25 mouse cellular contexts compared by ENCODE assay signal in genomic region chr13:93744118-93744517, GRCm38 (mm10). TPM values are rescaled to one million over a fixed set of nuclear protein-coding genes. Genes with fewer than 3 reads are reported as not detected.
DNase-seq lines count a peak whose midpoint lies in the region; ATAC-seq and TF ChIP-seq lines count a peak whose summit lies in the region.
"Had no signal": no experiment of that assay in that cellular context is flagged by ENCODE, and none has a peak within 500 bp of the region (broad histone marks: within the 10 kb centered on the region; RNA-seq: fewer than 3 reads in every experiment).

No protein-coding gene starts in this region.

- no peak for TF ChIP-seq POLR2A in cerebellum, adult 2 months (IDR thresholded peaks at IDR 0.05; ENCODE audit: borderline replicate concordance, insufficient read depth, low read length)

- H3K36me3 ChIP-seq in midbrain, embryonic 11.5 days (ENCODE audit: control insufficient read depth, insufficient read depth, low read length): no peaks in the 10 kb centered on the region
- H3K36me3 ChIP-seq in midbrain, embryonic 10.5 days: no peaks in the 10 kb centered on the region
- H3K36me3 ChIP-seq in hindbrain, embryonic 14.5 days (replicated peaks; ENCODE audit: control insufficient read depth, insufficient read depth): no peaks in the 10 kb centered on the region
- H3K36me3 ChIP-seq in midbrain, embryonic 14.5 days (ENCODE audit: control insufficient read depth, insufficient read depth, low read length): no peaks in the 10 kb centered on the region
- H3K36me3 ChIP-seq: embryonic facial prominence, embryonic 12.5 days; limb, embryonic 13.5 days; liver, embryonic 13.5 days; neural tube, embryonic 13.5 days had no signal

- no peak overlapping the region for H3K4me3 ChIP-seq in midbrain, embryonic 11.5 days (ENCODE audit: low read depth, low read length)
- H3K4me3 ChIP-seq in midbrain, embryonic 10.5 days: no peak overlapping the region
- H3K4me3 ChIP-seq in hindbrain, embryonic 14.5 days (replicated peaks; ENCODE audit: low read length): no peak overlapping the region
- H3K4me3 ChIP-seq in midbrain, embryonic 14.5 days (replicated peaks; ENCODE audit: low read depth, low read length): no peak overlapping the region
- no peak overlapping the region for H3K4me3 ChIP-seq in cerebellum, adult 2 months (replicated peaks; ENCODE audit: insufficient read depth, low read depth, low read length)
- H3K4me3 ChIP-seq: embryonic facial prominence, embryonic 12.5 days; gastrocnemius, adult 2 months; layer of hippocampus, adult 2 months; limb, embryonic 13.5 days; liver, embryonic 13.5 days; myocyte; neural tube, embryonic 13.5 days had no signal

- WGBS in midbrain, embryonic 11.5 days: 25% methylated on average over 8 of the region's 8 CpGs
- 42% methylated on average over 8 of the region's 8 CpGs for WGBS in midbrain, embryonic 10.5 days
- WGBS in hindbrain, embryonic 14.5 days: 19% methylated on average over 8 of the region's 8 CpGs
- 8% methylated on average over 8 of the region's 8 CpGs for WGBS in midbrain, embryonic 14.5 days
- WGBS in cerebellum, adult 2 months: 53% methylated on average over 8 of the region's 8 CpGs

- no peaks in the 10 kb centered on the region for H3K9me3 ChIP-seq in midbrain, embryonic 11.5 days (ENCODE audit: control insufficient read depth, low read length)
- H3K9me3 ChIP-seq in midbrain, embryonic 10.5 days (replicated peaks): no peaks in the 10 kb centered on the region
- no peaks in the 10 kb centered on the region for H3K9me3 ChIP-seq in hindbrain, embryonic 14.5 days (ENCODE audit: control insufficient read depth, low read length)
- H3K9me3 ChIP-seq in midbrain, embryonic 14.5 days (ENCODE audit: control insufficient read depth, low read length): no peaks in the 10 kb centered on the region
- H3K9me3 ChIP-seq: embryonic facial prominence, embryonic 12.5 days; limb, embryonic 13.5 days; liver, embryonic 13.5 days; neural tube, embryonic 13.5 days had no signal

- H3K4me1 ChIP-seq in midbrain, embryonic 11.5 days (ENCODE audit: control insufficient read depth, insufficient read depth, low read length): no peaks in the 10 kb centered on the region
- peaks cover 8% of the 10 kb centered on the region; the same call in 1 of the 2 replicates for H3K4me1 ChIP-seq in midbrain, embryonic 10.5 days
- no peaks in the 10 kb centered on the region for H3K4me1 ChIP-seq in hindbrain, embryonic 14.5 days (replicated peaks; ENCODE audit: control insufficient read depth, insufficient read depth, low read length)
- H3K4me1 ChIP-seq in midbrain, embryonic 14.5 days (ENCODE audit: control insufficient read depth, insufficient read depth, low read length): peaks cover 9% of the 10 kb centered on the region
- no peaks in the 10 kb centered on the region for H3K4me1 ChIP-seq in cerebellum, adult 2 months (ENCODE audit: control insufficient read depth, insufficient read depth, low read length)
- H3K4me1 ChIP-seq: limb, embryonic 13.5 days; liver, embryonic 13.5 days; neural tube, embryonic 13.5 days had no signal

- H3K27me3 ChIP-seq in midbrain, embryonic 11.5 days (ENCODE audit: control insufficient read depth, insufficient read depth, low read length): no peaks in the 10 kb centered on the region
- no peaks in the 10 kb centered on the region for H3K27me3 ChIP-seq in midbrain, embryonic 10.5 days (ENCODE audit: low read depth, poor library complexity, severe bottlenecking)
- no peaks in the 10 kb centered on the region for H3K27me3 ChIP-seq in hindbrain, embryonic 14.5 days (ENCODE audit: control insufficient read depth, insufficient read depth, low read length)
- H3K27me3 ChIP-seq in midbrain, embryonic 14.5 days (ENCODE audit: control insufficient read depth, insufficient read depth, low read length): no peaks in the 10 kb centered on the region
- no peaks in the 10 kb centered on the region for H3K27me3 ChIP-seq in cerebellum, adult 2 months (ENCODE audit: control insufficient read depth, insufficient read depth, low read length)
- H3K27me3 ChIP-seq: embryonic facial prominence, embryonic 12.5 days; limb, embryonic 13.5 days; liver, embryonic 13.5 days; neural tube, embryonic 13.5 days had no signal

- no peak overlapping the region for H3K9ac ChIP-seq in midbrain, embryonic 11.5 days (ENCODE audit: low read length)
- no peak overlapping the region for H3K9ac ChIP-seq in hindbrain, embryonic 14.5 days
- H3K9ac ChIP-seq in midbrain, embryonic 14.5 days (replicated peaks; ENCODE audit: low read length): no peak overlapping the region
- H3K9ac ChIP-seq: embryonic facial prominence, embryonic 12.5 days; limb, embryonic 13.5 days; liver, embryonic 13.5 days; neural tube, embryonic 13.5 days had no signal

- peak; percentile 85 for DNase-seq in midbrain, embryonic 11.5 days (ENCODE audit: low spot score, missing footprints)
- no peak for DNase-seq in midbrain, embryonic 10.5 days (ENCODE audit: low spot score)
- peak; percentile 46 for DNase-seq in hindbrain, embryonic 14.5 days (ENCODE audit: low spot score)
- peak; percentile 65 for DNase-seq in midbrain, embryonic 14.5 days
- DNase-seq in kidney, adult 8-10 months: no peak
- no peak for DNase-seq in adrenal gland, adult (ENCODE audit: inconsistent age in 2 of 2, low spot score in 1 of 2)
- DNase-seq in cerebellum, adult 2 months: no peak
- DNase-seq: adrenal gland, postnatal 10 days; cerebellum, adult 8-10 months; cerebellum, postnatal 36 days; gastrocnemius, adult 2 months; kidney, adult 2 months; kidney, postnatal 14 days; layer of hippocampus, postnatal 36 days; liver, embryonic 13.5 days; lung, adult 2 months; lung, postnatal 14 days; thymus, adult 18-20 months; thymus, postnatal 4 days had no signal

- H3K4me2 ChIP-seq in midbrain, embryonic 11.5 days: no peak overlapping the region
- no peak overlapping the region for H3K4me2 ChIP-seq in hindbrain, embryonic 14.5 days (replicated peaks)
- H3K4me2 ChIP-seq in midbrain, embryonic 14.5 days (ENCODE audit: low read length): no peak overlapping the region
- H3K4me2 ChIP-seq: embryonic facial prominence, embryonic 12.5 days; limb, embryonic 13.5 days; liver, embryonic 13.5 days; neural tube, embryonic 13.5 days had no signal

- ATAC-seq in midbrain, embryonic 11.5 days (ENCODE audit: low FRiP score): 0 out of 2 replicates have a peak, but pooled peaks have one; percentile 62
- ATAC-seq in hindbrain, embryonic 14.5 days (ENCODE audit: low FRiP score): no peak
- ATAC-seq in midbrain, embryonic 14.5 days (ENCODE audit: low FRiP score, low TSS enrichment): no peak
- ATAC-seq: activated CD4-positive, CD25-positive, alpha-beta regulatory T cell, adult 4 months had no signal

- H3K27ac ChIP-seq in midbrain, embryonic 11.5 days (ENCODE audit: low read depth, low read length): no peak overlapping the region
- H3K27ac ChIP-seq in midbrain, embryonic 10.5 days (replicated peaks): no peak overlapping the region
- 0 out of 2 replicates have a peak overlapping the region, but pooled peaks have one; percentile 21 for H3K27ac ChIP-seq in hindbrain, embryonic 14.5 days
- 0 out of 2 replicates have a peak overlapping the region, but pooled peaks have one; percentile 45 for H3K27ac ChIP-seq in midbrain, embryonic 14.5 days (replicated peaks; ENCODE audit: low read depth, low read length)
- no peak overlapping the region for H3K27ac ChIP-seq in cerebellum, adult 2 months (ENCODE audit: insufficient read depth, low read length)
- H3K27ac ChIP-seq: embryonic facial prominence, embryonic 12.5 days; gastrocnemius, adult 2 months; layer of hippocampus, adult 2 months; limb, embryonic 13.5 days; liver, embryonic 13.5 days; neural tube, embryonic 13.5 days had no signal

- no peak for TF ChIP-seq CTCF in cerebellum, adult 2 months (IDR thresholded peaks at IDR 0.05; ENCODE audit: borderline replicate concordance, insufficient read depth, low read depth, low read length)

RNA-seq across cellular contexts. Expression of gene Arsb, which starts 27.3 kb away (rescaled TPM):
- 9.9 and 10.8 TPM in 2 replicates for polyA plus RNA-seq in midbrain, embryonic 11.5 days (2014; fragmentation: Nextera tagmentation; extraction: Ambion mirVana)
- polyA plus RNA-seq in midbrain, embryonic 10.5 days (2016; fragmentation: Nextera tagmentation; extraction: Ambion mirVana): 4.5 and 6.5 TPM in 2 replicates
- 10.9 and 12.1 TPM in 2 replicates for polyA plus RNA-seq in hindbrain, embryonic 14.5 days (2014; fragmentation: Nextera tagmentation; extraction: Ambion mirVana)
- polyA plus RNA-seq in midbrain, embryonic 14.5 days (2014; fragmentation: Nextera tagmentation; extraction: Ambion mirVana): 8.6 and 12.7 TPM in 2 replicates
- polyA plus RNA-seq in cerebellum, adult 2 months (2012; rRNA removed): 49.7 and 53.6 TPM in 2 replicates

Comparison
In these comparisons a context has a peak if more than half of its experiments do, and no peak if none do; other contexts are left out.
1. DNase-seq: peak in midbrain, embryonic 11.5 days (single experiment), hindbrain, embryonic 14.5 days (single experiment) and midbrain, embryonic 14.5 days (single experiment); none in midbrain, embryonic 10.5 days (single experiment), kidney, adult 8-10 months (0 of 2), adrenal gland, adult (0 of 2) and cerebellum, adult 2 months (0 of 2).
2. H3K27ac ChIP-seq: peak in hindbrain, embryonic 14.5 days (single experiment) and midbrain, embryonic 14.5 days (single experiment); none in midbrain, embryonic 11.5 days (single experiment), midbrain, embryonic 10.5 days (single experiment) and cerebellum, adult 2 months (single experiment).